Mouse (Mus musculus) lung, postnatal 4 days (tissue): ENCODE measurements around the gene Mal.

Source experiments
- DNase-seq, 2 experiments: peaks; one replicate each; pipeline ENCODE4 v3.0.0; 2021

Mal gene

DNA sequence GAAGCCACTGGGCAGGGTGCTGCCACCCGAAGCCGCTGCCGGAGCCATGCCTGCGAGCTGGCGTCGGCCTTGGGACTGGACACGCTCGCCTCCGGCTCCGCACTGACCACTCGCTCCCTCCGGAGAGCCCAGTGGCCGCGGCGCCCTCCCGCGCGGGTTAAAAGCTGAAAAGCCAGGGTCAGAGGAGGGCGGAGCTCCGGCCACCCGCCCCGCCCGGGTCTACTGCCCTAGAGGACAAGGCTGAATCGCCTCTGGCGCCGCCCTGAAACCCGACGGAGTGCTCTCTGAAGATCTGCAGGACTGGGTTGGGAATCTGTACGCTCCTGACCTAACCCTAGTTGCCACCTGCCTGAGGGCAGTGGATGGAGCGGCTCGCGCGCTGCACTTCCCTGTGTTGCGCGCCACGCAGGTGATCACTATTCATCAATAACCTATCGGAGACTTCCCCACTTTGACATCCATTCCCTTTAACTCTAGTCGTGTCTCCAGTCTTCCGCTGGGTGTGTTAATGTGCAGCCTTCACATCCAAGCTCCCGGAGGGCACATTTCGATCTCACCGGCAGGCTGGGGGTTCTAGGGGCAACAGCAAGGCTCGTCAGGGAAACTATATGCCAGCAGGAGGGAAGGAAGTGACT lies at the start of gene Mal:
Gene Mal (minus strand): TSS at position 610 of the 635 bp plus-strand sequence.
- peak; percentile 70 to 80 for DNase-seq

DNA sequence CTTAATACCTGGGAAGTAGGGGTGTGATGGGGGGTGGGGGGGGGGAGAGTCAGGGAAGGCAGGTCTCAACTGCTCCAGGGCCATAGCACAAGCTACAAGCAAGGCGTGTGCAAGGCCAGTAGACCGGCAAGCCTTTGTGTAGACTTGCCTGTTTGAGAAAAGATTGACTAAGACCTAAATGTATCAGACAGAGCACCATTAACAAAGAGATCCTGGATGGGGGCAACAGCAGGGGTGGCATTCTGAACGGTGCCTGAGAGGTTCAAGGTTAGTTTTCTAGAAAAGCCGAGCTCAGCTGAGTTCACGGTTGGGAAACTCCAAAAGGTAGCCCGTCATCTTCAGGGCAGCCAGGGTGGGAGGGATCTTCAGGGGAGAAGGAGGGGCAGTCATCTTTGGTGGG lies 48.8 kb upstream of the Mal start:
- no peak for DNase-seq

DNA sequence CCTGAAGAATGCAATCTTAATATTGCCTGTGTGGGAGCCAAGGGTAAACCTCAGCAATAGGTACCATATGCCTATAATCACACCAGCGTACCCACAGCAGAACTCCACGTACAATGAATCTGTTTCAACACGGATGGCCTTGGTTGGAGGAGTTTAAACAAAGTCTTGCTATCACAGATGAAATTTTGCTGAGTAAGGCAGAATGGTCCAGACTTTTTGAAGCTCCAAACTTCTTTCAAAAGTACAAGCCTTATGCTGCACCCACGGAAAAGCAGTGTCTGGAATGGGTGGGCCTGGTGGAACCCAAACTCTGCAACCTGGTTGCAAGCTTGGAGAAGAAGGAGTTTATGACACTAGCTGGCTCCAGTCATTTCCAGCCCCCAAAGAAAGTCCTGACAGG lies 32.7 kb upstream of the Mal start:
- no peak for DNase-seq

GRCm38 (mm10) chr2:127683687-127684331 lies 27.3 kb upstream of the Mal start:
- peak; percentile 75 to 77 for DNase-seq

DNA sequence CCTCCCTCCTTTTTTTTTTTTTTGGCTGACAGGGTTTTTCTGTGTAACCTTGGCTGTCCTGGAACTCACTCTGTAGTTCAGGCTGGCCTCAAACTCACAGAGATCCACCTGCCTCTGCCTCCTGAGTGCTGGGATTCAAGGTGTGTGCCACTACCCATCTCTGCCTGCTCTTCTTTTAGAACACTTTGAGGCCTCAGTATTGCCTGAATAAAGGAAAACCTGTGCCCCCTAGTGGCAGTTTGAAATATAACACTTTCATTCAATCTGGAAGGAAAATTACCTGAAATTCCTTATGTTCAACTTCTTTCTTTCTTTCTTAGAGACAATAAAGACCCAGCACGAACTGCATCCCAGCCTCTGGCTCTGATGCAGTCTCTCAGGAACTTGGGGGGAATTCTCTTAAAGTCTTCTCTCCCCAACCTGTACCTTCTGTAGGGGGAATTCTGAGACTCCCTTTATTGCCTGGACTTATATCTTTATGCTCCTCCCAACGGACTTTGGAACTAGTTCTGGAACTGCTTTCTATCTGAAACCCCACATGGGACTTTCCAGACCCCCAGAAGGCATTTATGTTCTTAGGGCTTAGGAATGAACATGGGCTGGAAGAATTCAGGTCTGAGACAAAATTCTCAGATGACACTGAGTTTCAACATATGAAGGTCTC lies 11.5 kb upstream of the Mal start:
- no peak for DNase-seq

- no peak for DNase-seq
Measured at GRCm38 (mm10) chr2:127667015-127667414, 10.5 kb upstream of the Mal start.

DNA sequence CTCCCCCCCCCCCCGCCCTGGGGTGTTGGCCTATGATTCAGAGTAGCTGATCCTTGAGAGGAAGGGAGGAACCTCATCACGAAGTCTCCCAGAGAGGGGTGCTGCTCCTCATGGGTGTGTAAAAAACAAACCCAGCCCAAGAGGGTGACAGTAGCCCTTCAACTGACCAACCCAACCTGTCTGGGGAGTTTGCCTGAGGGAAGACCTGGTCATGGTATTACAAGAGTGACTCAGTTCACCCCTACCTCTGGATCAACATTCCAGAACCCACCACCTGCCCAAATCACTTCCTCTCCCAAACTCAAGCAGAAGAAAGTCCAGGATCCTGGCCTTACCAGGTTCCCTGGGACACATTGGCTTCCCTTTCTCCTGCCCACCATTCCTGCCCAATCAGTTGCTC lies 6.2 kb upstream of the Mal start:
- no peak for DNase-seq

GRCm38 (mm10) chr2:127655419-127655818 lies 1.1 kb downstream of the Mal start:
- DNase-seq: peak; percentile 15 to 35

DNA sequence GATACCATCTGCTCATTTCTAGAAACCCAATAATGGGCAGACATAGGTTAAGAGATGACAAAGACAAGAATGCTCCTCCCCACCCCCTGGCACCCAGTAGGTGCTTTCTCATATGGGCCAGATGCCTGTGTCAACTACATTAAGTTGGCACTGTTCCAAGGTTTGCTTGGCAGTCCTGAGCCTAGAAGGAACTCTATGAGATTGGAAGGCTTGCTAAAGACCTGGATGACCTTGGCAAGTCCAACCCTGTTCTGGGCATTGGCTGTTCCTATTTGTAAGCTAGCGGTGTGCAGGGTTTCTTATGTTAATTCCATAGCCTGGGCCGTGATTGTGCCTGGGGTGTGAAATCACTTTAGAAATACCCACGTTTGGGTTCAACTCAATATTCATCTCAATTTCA lies 1.7 kb downstream of the Mal start:
- DNase-seq: no peak

- DNase-seq: no peak
Measured at GRCm38 (mm10) chr2:127652805-127653204, 3.7 kb downstream of the Mal start.

DNA sequence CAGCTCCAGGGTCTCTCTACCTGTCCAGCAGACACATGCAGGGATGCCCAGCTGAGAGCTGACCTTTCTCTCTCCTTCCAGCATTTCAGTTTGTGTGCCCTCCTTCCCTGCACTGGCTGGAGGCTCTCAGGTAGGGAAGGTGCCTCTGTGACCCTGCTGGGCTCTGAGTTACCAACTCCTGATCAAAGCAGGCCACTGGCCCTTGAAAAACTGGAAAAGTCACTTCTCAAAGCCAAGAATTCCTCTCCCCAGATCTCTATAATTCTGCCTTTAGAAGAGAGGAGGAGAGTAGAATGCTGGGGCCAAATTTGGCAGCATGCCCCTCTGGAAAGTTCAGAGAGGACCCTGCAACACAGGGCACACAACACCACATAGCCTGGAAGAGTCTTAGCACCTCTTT lies 4.2 kb downstream of the Mal start:
- DNase-seq: peak; percentile 42 to 43

DNA sequence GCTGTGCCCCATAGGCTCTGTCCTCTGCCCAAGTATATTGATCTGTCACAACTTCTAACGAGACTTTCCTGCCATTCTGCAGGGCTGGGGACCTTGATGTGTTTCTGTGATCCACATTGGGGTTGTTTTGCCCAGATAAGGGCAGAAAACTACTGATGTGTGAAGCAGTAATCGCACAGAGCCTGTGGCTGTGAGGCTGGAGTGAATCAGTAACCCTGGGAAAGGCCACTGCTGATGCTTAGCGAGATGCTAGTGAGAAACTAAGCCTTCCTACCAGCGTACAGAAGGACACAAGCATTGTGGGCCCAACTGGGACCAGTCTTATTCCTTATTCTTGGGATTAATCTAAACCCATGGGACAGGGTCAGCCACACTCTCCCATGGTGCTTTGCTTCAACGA lies 4.9 kb downstream of the Mal start:
- DNase-seq: no peak

DNA sequence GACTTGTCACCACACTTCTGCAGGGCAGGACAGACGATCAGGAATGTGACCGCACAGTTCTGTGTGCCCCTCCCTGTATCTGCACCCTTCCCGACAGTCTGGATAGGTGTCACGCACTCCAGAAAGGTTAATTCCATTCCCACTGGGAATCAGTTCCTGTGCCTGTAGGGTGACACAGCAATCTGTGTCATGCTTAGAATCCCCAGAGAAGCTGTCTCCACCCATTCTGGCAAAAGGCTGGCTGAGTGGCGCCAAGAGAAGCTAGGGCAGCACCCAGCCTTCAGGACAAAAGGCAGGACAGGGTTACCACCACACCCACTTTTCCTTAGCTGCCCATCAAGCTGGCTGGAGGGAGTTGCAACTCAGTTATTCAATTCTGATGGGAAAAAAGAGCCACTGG lies 6.6 kb downstream of the Mal start:
- no peak for DNase-seq

- no peak for DNase-seq
Measured at GRCm38 (mm10) chr2:127648145-127648544, 8.3 kb downstream of the Mal start.

DNA sequence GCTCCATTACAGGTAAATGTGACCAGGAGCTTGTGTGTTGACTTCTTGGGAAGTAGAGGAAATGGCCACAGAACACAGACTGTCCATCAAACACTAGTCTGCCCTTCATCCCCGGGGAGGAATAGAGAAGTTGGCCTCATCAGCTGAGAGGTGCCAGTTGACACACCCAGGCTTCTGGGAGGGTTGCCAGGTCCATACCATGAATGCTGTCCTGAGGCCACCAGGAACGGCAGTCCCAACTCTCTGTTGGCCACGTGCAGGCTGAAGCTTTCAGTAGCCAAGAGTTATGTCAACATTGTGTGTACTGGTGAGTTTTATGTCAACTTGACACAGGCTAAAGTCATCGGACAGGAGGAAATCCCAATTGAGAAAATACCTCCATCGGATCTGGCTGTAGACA lies 9.6 kb downstream of the Mal start:
- peak; percentile 37 to 57 for DNase-seq

DNA sequence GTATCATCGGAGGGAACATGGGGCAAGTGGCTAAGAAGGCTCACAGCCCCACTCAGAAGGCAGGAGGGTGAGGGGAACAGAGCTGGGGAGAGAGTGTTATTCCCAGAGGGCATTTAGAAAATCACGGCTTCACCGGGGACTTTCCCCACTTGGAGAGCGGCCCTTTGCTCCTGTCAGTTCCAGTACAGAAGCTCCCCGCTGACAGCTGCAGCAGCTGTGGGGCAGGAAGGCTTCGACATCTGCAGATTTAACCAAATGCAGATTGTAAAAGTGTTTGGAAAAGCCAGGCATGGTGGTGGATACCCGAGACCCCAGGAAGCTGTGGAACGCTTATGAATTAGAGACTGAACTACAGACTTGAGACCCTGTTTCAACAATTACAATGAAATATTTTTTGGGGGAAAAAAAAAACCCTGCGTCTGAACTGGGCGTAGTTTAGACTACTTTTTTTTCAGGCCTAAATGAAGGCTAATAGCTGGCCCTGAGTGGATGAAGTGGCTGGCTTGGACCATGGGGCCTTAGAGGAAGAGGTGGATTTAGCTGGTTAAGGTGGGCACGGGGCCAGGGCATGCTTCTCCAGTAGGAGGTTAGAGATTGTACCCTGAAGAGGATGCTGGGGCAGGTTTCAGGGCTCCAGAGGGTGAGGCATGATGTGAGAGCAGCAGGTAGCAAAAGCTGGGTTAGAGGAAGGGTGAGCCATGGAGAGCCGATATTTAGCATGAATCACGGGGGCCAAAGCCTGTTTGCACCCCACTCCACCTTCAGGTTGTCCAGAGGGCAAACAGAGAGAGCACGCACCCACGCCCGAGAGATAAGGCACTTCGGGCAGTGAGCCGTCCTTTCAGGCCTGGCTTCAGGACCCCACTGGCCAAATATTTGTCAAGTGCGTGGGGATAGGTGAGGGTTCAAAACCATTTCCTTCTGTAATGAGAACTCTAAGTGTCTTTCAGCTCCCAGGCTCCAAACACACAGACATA lies 12.5 kb downstream of the Mal start:
- DNase-seq: peak; percentile 26 to 58

- DNase-seq: no peak
Measured at GRCm38 (mm10) chr2:127638973-127639372, 17.5 kb downstream of the Mal start.

DNA sequence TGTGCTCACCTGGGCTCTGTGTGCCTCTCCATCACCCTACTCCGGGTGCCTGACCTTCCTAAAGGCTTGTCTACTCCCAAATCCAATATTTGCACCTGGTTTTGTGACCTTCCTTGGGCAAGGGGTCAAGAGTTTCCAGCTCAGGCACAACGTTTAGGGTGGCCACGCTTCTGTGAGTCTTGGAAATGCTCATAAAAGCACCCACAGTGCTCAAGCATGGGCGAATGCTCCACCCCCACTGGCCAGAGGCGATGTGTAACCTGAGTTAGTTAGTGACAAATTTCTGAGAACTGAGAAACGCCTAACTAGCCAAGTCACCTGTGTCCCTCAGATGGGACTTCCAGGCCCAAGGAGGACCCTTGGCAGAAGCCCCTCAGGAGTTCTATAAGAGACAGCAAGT lies 20.9 kb downstream of the Mal start:
- no peak for DNase-seq

DNA sequence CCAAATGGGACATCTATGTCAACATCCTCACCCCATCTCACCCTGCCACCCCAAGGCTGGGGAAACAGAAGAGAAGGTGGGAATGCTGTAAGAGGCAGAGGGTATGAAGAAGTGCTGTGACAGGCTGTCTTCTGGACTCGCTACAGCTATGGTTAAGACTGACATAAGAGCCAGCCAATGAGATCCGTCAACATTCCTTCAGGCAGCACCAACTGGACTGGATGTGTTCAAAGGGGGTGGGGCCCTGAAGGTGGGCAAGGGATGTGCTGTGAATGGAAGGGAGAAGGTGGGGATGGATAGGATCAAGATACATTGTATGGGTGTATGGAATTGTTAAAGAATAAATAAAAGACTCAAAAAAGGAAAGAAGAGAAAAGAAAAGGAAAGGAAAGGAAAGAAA lies 23.9 kb downstream of the Mal start:
- DNase-seq: no peak

DNA sequence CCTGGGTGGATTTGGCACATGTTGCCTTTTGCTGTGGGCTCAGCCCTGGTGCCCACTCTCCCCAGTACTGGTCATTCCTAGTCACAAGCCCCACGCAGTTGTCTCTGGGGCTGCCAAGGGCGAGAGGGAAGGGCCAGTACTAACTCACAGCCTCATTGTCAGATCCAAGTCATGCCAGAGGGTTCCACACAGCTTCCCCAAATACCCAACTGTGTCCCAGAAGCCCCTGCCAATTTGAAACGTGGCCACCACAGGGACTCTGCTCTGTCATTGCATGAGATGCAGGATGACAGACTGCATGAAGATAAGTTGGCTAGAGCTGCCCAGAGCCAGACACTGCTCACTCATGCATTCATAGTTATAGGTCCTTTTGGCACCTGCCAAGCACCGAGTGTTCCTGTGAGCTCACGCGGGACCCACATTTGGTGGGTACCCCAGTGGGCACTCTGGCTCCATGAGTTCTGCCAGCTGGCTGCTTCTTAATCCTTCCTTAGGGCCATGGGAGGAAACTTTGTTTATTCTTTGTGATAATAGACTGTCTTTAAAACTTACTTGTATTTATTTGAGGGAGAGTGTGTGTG lies 28.4 kb downstream of the Mal start:
- DNase-seq: no peak

DNA sequence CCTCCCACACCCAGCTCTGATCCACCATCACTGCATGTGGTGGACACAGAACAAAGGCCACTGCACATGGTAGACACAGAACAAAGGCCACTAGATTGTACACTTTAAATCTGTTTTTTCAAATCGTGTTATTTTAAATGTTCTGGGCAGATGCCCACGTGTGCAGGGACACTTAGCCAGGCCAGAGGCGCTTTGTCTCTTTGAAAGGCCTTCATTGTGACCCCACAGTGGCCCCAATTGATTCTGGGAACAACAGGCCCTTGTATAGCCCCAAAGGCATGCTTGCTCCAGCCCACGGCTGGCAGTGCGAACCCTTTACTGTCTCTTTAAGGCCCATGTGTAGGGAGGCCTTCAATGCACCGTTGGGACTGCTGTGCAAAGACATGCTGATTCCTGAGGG lies 29.1 kb downstream of the Mal start:
- DNase-seq: no peak

DNA sequence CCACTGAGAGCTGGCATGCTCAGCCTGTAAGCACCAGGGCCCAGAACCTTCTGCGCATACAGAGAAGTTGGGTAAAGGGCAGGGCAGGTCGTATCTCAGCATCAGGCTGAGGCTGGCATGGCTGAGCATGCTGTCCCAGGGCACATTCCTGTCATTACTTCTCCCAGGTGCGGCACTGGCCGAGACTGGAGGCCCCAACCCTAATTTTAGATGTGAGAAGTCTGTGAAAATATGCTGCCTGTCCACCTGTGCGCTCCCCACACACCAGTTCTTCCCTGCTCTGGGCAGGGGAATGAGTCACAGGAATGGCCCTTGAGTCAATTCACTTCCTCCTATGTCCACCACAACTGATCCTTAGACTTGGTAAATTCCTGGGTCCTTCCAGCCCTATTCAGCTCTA lies 30.8 kb downstream of the Mal start:
- peak; percentile 32 to 73 for DNase-seq

GRCm38 (mm10) chr2:127624786-127625185 lies 31.7 kb downstream of the Mal start:
- DNase-seq: no peak
